Mouse (Mus musculus): Measurements from ENCODE around the gene Apopt1. TPM values are rescaled to one million over a fixed set of nuclear protein-coding genes. Genes with fewer than 3 reads are reported as not detected.

Gene Apopt1
- total RNA-seq, 2 experiments from 2014 or later: 36.2 to 38.8 TPM

- DNase-seq (ENCODE audit: extremely low spot score in 1 of 2, low spot score in 2 of 2): no peak
- TF ChIP-seq CTCF (IDR thresholded peaks at IDR 0.05): no peak
- Histone ChIP-seq H3K4me3 (no peak overlapping the region), H3K27ac (peak overlapping the region; percentile 36; the same call in 1 of the 2 replicates)
- intact Hi-C loops (cut with DNase I): loop anchor here (10.0 kb wide), 1 partner anchor 341 kb away; no protein-coding TSS in a partner anchor
Measured at GRCm38 (mm10) chr12:111753347-111753746, 40.3 kb downstream of the Apopt1 start.

- Histone ChIP-seq H3K4me3 (no peak overlapping the region), H3K27ac (no peak overlapping the region)
- intact Hi-C loops (cut with DNase I): loop anchor here (10.0 kb wide), 1 partner anchor 340 kb away; no protein-coding TSS in a partner anchor
- no peak for DNase-seq (ENCODE audit: extremely low spot score in 1 of 2, low spot score in 2 of 2)
- no peak for TF ChIP-seq CTCF (IDR thresholded peaks at IDR 0.05)
Measured at GRCm38 (mm10) chr12:111754710-111755109, 41.6 kb downstream of the Apopt1 start.

DNA sequence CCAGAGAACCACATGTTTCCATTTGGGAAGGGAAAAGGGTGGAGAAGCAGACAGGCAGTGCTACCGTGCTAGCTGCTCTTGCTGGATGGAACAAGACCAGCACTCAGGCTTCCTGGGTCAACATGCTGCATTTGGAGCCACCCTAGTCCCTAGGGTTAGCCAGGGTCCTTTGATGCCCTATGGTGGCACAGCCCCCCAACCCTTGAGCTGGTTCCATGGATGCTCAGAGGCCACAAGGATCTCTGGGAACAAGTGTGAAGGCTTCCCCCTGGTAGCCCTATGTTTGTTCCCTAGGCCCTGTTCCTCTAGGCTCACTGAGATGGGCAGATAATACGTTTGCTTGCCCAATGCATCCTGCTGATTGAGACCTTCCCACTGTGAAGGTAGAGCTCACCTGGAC lies 42.2 kb downstream of the Apopt1 start:
- Histone ChIP-seq H3K4me3 (no peak overlapping the region), H3K27ac (no peak overlapping the region)
- intact Hi-C loops (cut with DNase I): loop anchor here (10.0 kb wide), 1 partner anchor 340 kb away; no protein-coding TSS in a partner anchor
- DNase-seq (ENCODE audit: extremely low spot score in 1 of 2, low spot score in 2 of 2): no peak
- TF ChIP-seq CTCF (IDR thresholded peaks at IDR 0.05): no peak

- H3K27ac ChIP-seq: no peak overlapping the region
- no peak for DNase-seq (ENCODE audit: extremely low spot score in 1 of 2, low spot score in 2 of 2)
- H3K4me3 ChIP-seq: no peak overlapping the region
- intact Hi-C loops (cut with DNase I): loop anchor here (10.0 kb wide), 1 partner anchor 339 kb away; no protein-coding TSS in a partner anchor
- no peak for TF ChIP-seq CTCF (IDR thresholded peaks at IDR 0.05)
Measured at GRCm38 (mm10) chr12:111756082-111756697, 43.1 kb downstream of the Apopt1 start.

DNA sequence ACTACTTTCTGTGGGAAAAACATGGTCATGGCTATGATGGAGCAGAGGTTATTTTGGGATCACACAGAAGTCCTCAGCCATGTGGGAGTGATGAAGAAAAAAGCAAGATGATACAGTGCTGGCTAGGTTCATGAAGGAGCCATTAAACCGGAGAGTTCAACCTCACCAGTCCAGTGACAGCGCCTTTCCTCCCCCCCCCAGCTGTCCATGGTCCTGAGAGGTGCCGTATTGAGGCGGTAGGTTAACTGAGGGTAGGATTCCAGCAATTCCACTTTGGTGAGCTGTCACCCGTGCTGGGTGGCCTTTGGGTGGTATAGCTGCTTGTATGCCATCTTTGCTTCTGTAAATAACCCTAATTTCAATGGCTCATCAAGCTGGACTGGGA lies 43.6 kb downstream of the Apopt1 start:
- intact Hi-C loops (cut with DNase I): loop anchor here (10.0 kb wide), 1 partner anchor 338 kb away; no protein-coding TSS in a partner anchor
- no peak for TF ChIP-seq CTCF (IDR thresholded peaks at IDR 0.05)
- no peak overlapping the region for H3K4me3 ChIP-seq
- DNase-seq (ENCODE audit: extremely low spot score in 1 of 2, low spot score in 2 of 2): no peak
- no peak overlapping the region for H3K27ac ChIP-seq

DNA sequence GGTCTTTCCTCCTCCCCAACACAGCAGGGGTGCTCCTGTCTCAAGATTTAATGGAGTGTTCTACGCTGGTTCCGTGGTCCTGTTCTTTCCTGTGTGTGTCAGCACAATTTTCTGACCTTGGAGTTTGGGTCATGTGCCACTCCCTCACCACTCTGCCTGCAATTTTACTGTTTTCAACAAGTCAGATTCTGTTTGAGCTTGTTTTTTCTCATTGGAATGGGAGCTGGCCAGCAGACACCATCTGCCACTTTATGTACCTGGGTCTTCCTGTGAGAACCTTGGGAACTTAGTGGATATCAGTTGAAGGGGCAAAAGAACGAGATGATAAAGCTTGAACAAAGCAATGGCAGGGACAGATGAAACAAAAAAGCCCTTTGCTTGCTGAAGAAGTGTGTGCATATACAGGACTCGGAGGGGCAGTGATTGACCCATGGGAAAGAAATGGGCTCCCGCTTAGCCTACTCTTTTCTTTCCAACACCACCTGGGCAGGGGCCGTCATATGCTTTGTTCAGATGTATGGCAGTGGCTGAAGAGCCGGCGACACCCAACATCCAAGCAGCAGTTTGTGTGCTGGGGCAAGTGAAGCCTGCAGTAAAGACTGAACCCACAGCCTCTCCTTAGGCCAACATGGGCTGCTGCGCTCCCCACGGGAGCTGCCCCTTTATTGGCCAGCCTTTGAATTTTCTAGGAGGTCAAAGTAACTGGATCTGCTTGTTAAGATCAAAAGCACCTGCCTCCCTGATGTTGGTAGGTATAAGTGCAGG lies 44.7 kb downstream of the Apopt1 start:
- H3K27ac ChIP-seq: peak overlapping the region; percentile 100
- no peak for TF ChIP-seq CTCF (IDR thresholded peaks at IDR 0.05)
- H3K4me3 ChIP-seq: peak overlapping the region; percentile 84
- no peak for DNase-seq (ENCODE audit: extremely low spot score in 1 of 2, low spot score in 2 of 2)
- intact Hi-C loops (cut with DNase I): loop anchor here (10.0 kb wide), 1 partner anchor 337 kb away; no protein-coding TSS in a partner anchor

GRCm38 (mm10) chr12:111758381-111759175 lies 45.5 kb downstream of the Apopt1 start, which contains the start of gene Klc1:
Gene Klc1, plus strand, starts transcription at chr12:111758849.
- intact Hi-C loops (cut with DNase I): loop anchor here (10.0 kb wide), 1 partner anchor 336 kb away; no protein-coding TSS in a partner anchor
- peak; percentile 86 to 89 for DNase-seq (ENCODE audit: extremely low spot score in 1 of 2, low spot score in 2 of 2)
- peak within 1 kb of the TSS; percentile 100 for H3K27ac ChIP-seq
- H3K4me3 ChIP-seq: peak within 1 kb of the TSS; percentile 84
- no peak for TF ChIP-seq CTCF (IDR thresholded peaks at IDR 0.05)

GRCm38 (mm10) chr12:111759176-111760061 lies 46.4 kb downstream of the Apopt1 start:
- peak in 1 of 2 experiments; percentile 34 for DNase-seq (ENCODE audit: extremely low spot score in 1 of 2, low spot score in 2 of 2)
- Histone ChIP-seq H3K27ac (peak overlapping the region; percentile 100), H3K4me3 (peak overlapping the region; percentile 84)
- intact Hi-C loops (cut with DNase I): loop anchor here (10.0 kb wide), 1 partner anchor 335 kb away; no protein-coding TSS in a partner anchor
- TF ChIP-seq CTCF (IDR thresholded peaks at IDR 0.05): no peak

DNA sequence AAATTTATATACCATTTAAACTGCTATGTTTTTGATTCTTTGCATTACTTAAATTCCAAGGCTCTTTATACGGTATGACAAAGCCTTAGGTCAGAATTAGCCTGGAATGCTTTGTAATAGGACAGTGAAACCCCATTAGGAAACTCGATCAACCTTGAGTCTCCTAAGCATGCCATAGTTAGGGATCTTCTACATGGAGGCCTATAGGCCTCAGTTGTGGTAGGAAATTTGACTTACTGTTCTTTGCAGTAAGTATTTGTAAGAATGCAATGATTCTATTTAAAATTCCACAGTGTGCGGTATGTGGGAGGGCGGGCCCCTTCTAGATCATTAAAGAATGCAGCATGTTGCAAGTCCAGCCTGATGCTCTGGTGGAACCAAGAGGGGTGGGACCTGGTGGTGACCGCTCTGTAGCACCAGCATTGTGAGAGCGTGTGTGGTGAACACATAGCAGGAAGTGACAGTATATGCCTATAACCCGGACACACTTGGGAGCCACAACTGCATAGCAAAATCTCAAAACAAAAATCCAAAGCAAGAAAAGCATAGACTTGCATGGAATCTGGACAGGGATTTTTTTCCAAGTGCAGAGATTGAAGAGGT lies 47.3 kb downstream of the Apopt1 start:
- intact Hi-C loops (cut with DNase I): no loop called here
- DNase-seq (ENCODE audit: extremely low spot score in 1 of 2, low spot score in 2 of 2): no peak
- Histone ChIP-seq H3K4me3 (peak overlapping the region; percentile 84), H3K27ac (peak overlapping the region; percentile 13; the same call in 1 of the 2 replicates)
- no peak for TF ChIP-seq CTCF (IDR thresholded peaks at IDR 0.05)

GRCm38 (mm10) chr12:111762620-111763280 lies 49.7 kb downstream of the Apopt1 start:
- Histone ChIP-seq H3K27ac (no peak overlapping the region; the same call in 1 of the 2 replicates), H3K4me3 (no peak overlapping the region)
- intact Hi-C loops (cut with DNase I): no loop called here
- peak in 1 of 2 experiments; percentile 39 for DNase-seq (ENCODE audit: extremely low spot score in 1 of 2, low spot score in 2 of 2)
- TF ChIP-seq CTCF (IDR thresholded peaks at IDR 0.05): no peak
